Mouse (Mus musculus) olfactory bulb, adult 2 months (tissue): ENCODE data around the gene Cdc123. TPM values are rescaled to one million over a fixed set of nuclear protein-coding genes. Genes with fewer than 3 reads are reported as not detected.

ENCODE experiments used
- H3K27ac ChIP-seq: fragments of 200-500 bp; 2 replicates; pipeline ENCODE4 v1.5.1; 2012; ENCODE audit warnings: low read depth, low read length; ENCODE audit not compliant: insufficient read depth
- H3K4me1 ChIP-seq: fragments of 200-500 bp; 2 replicates; pipeline ENCODE4 v1.6.1; 2012; ENCODE audit warnings: low read length; ENCODE audit not compliant: control insufficient read depth, insufficient read depth
- H3K4me3 ChIP-seq: fragments of 200-500 bp; 2 replicates; pipeline ENCODE4 v1.5.1; 2012; ENCODE audit warnings: mild to moderate bottlenecking, low read depth, low read length, moderate library complexity; ENCODE audit not compliant: insufficient read depth
- CTCF ChIP-seq: fragments of 200-500 bp; IDR thresholded peaks from 2 replicates; pipeline ENCODE4 v1.5.1; 2012; ENCODE audit warnings: low read depth, mild to moderate bottlenecking, low read length, moderate library complexity; ENCODE audit not compliant: insufficient read depth
- POLR2A ChIP-seq: fragments of 200-500 bp; IDR thresholded peaks from 2 replicates; pipeline ENCODE4 v1.6.1; 2012; ENCODE audit warnings: mild to moderate bottlenecking, low read depth, low read length, moderate library complexity; ENCODE audit not compliant: insufficient read depth
- WGBS: fragments of 180-500 bp; shearing (Covaris S2); methylation state at CpG from one replicate; pipeline ENCODE4 v1.1.7; 2018; 5-methylcytosine and 5-hydroxymethylcytosine counted together
- polyA plus RNA-seq: library from polyadenylated mRNA; stranded (reverse); fragments of >200 nt; gene quantifications from 2 replicates; pipeline ENCODE4 v1.2.4, GENCODE M21; 2012; ENCODE audit warnings: low replicate concordance; ENCODE audit not compliant: missing spikeins, insufficient read depth, insufficient read length

Gene Cdc123
- polyA plus RNA-seq = not detected in 2 replicates

GRCm38 (mm10) chr2:5844873-5845631, at the start of gene Cdc123, which contains the start of gene Nudt5:
TSS of gene Cdc123 (minus strand) at chr2:5845164.
TSS of gene Nudt5 (plus strand) at chr2:5845019.
- Histone ChIP-seq H3K27ac (peak within 1 kb of the TSS; percentile 95), H3K4me1 (peaks cover 2% of the 10 kb centered on the region; the same call in 1 of the 2 replicates), H3K4me3 (peak within 1 kb of the TSS; percentile 82)
- TF ChIP-seq POLR2A = no peak; the same call in 1 of the 2 replicates
- peak; percentile 64 for TF ChIP-seq CTCF
- WGBS = under 1% methylated on average over 53 of the region's 53 CpGs

- WGBS = 26% methylated on average over 11 of the region's 11 CpGs
- no peak for TF ChIP-seq CTCF
- peak overlapping the region; percentile 22 for H3K4me3 ChIP-seq
- H3K27ac ChIP-seq = no peak overlapping the region
- peaks cover 2% of the 10 kb centered on the region for H3K4me1 ChIP-seq
Measured at GRCm38 (mm10) chr2:5894296-5894695, 49.3 kb upstream of the Cdc123 start.

GRCm38 (mm10) chr2:5889412-5889811, 44.4 kb upstream of the Cdc123 start:
- TF ChIP-seq POLR2A (no peak), CTCF (no peak)
- no peak overlapping the region for H3K4me3 ChIP-seq
- H3K27ac ChIP-seq = no peak overlapping the region
- H3K4me1 ChIP-seq = peaks cover 4% of the 10 kb centered on the region
- WGBS = 42% methylated on average over 2 of the region's 2 CpGs

- H3K4me3 ChIP-seq = no peak overlapping the region
- TF ChIP-seq CTCF (no peak), POLR2A (no peak)
- no peak overlapping the region for H3K27ac ChIP-seq
- H3K4me1 ChIP-seq = peaks cover 4% of the 10 kb centered on the region
- WGBS = 80% methylated on average over 5 of the region's 5 CpGs
Measured at GRCm38 (mm10) chr2:5888865-5889264, 43.9 kb upstream of the Cdc123 start.

- H3K4me3 ChIP-seq = no peak overlapping the region
- WGBS = 81% methylated on average over 3 of the region's 3 CpGs
- no peak overlapping the region for H3K27ac ChIP-seq
- TF ChIP-seq POLR2A (no peak), CTCF (no peak)
- H3K4me1 ChIP-seq = no peaks in the 10 kb centered on the region
Measured at GRCm38 (mm10) chr2:5877446-5877845, 32.5 kb upstream of the Cdc123 start.

GRCm38 (mm10) chr2:5869746-5870145, 24.8 kb upstream of the Cdc123 start:
- TF ChIP-seq CTCF (no peak), POLR2A (no peak)
- H3K4me1 ChIP-seq = no peaks in the 10 kb centered on the region
- H3K4me3 ChIP-seq = no peak overlapping the region
- WGBS = 89% methylated on average over 5 of the region's 5 CpGs
- H3K27ac ChIP-seq = no peak overlapping the region

- 34% methylated on average over 2 of the region's 2 CpGs for WGBS
- H3K4me1 ChIP-seq = no peaks in the 10 kb centered on the region
- H3K4me3 ChIP-seq = no peak overlapping the region
- TF ChIP-seq POLR2A = no peak
- no peak for TF ChIP-seq CTCF
- no peak overlapping the region for H3K27ac ChIP-seq
Measured at GRCm38 (mm10) chr2:5867681-5868080, 22.7 kb upstream of the Cdc123 start.

- no peaks in the 10 kb centered on the region for H3K4me1 ChIP-seq
- 95% methylated on average over 3 of the region's 3 CpGs for WGBS
- no peak within 1 kb of the TSS for H3K4me3 ChIP-seq
- no peak for TF ChIP-seq POLR2A
- TF ChIP-seq CTCF = no peak
- no peak within 1 kb of the TSS for H3K27ac ChIP-seq
Measured at GRCm38 (mm10) chr2:5862834-5863233, 17.9 kb upstream of the Cdc123 start, which contains the start of gene Gm13199. TSS of gene Gm13199 (minus strand) at chr2:5862934.

GRCm38 (mm10) chr2:5851866-5852265, 6.9 kb upstream of the Cdc123 start:
- TF ChIP-seq POLR2A = no peak
- Histone ChIP-seq H3K27ac (no peak overlapping the region), H3K4me3 (no peak overlapping the region), H3K4me1 (no peaks in the 10 kb centered on the region)
- WGBS = 79% methylated on average over 5 of the region's 5 CpGs
